Mouse (Mus musculus) G1E (cell line): ENCODE data around the gene Abtb1.

Experiments used
- CTCF ChIP-seq: IDR thresholded peaks from 2 replicates; pipeline ENCODE4 v1.5.1; 2012; ENCODE audit warnings: low read depth, low read length, inconsistent platforms, mixed read lengths
- GATA1 ChIP-seq: IDR thresholded peaks from 2 replicates; pipeline ENCODE4 v1.6.1; 2012; ENCODE audit warnings: borderline replicate concordance, low read length, inconsistent platforms, mixed read lengths
- GATA2 ChIP-seq: IDR thresholded peaks from 2 replicates; pipeline ENCODE4 v1.6.1; 2012; ENCODE audit warnings: low read depth, low read length, inconsistent platforms, borderline replicate concordance
- POLR2AphosphoS5 ChIP-seq: IDR thresholded peaks from 2 replicates; pipeline ENCODE4 v1.6.1; 2012; ENCODE audit warnings: low read depth, low read length, inconsistent platforms; ENCODE audit not compliant: insufficient replicate concordance
- TAL1 ChIP-seq: conservative IDR thresholded peaks from 2 replicates; pipeline ENCODE4 v1.6.1; 2012; ENCODE audit warnings: low read depth, low read length, inconsistent platforms, mixed read lengths

GRCm38 (mm10) chr6:88865704-88866103 is 23.9 kb upstream of the Abtb1 start:
- TF ChIP-seq GATA1: no peak
- TF ChIP-seq CTCF: no peak
- TF ChIP-seq TAL1: no peak
- no peak for TF ChIP-seq POLR2AphosphoS5
- TF ChIP-seq GATA2: no peak
